Comparison of ENCODE assay signal across 25 mouse cellular contexts in the genomic region with DNA sequence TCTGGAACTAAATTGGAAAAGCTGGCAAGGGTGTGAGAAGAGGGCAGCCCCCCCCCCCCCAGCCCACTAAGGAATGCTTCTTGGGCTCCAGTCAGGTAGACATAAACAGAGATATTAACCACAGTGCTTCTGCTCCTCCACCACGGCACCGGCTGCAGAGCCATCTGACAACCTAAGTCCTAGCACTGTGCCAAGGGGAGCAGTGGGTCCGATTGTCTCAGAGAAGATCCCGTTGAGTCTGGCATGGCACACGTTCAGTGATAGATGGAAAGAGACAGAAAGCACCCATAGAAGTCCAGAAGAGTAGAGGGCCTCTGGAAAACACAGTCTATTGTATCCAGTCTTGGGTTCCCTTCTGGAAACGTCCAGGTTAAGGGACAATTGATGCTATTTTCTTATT.
"Had no signal": no experiment of that assay in that cellular context is flagged by ENCODE, and none has a peak within 500 bp of the region (broad histone marks: within the 10 kb centered on the region; RNA-seq: fewer than 3 reads in every experiment).

No protein-coding gene starts in this region.

- H3K27ac ChIP-seq: heart, embryonic 13.5 days; heart, embryonic 15.5 days; hindbrain, embryonic 13.5 days; hindbrain, embryonic 15.5 days; hindbrain, postnatal 0 days; kidney, embryonic 15.5 days; kidney, postnatal 0 days; limb, embryonic 13.5 days; limb, embryonic 15.5 days; liver, embryonic 12.5 days; liver, embryonic 14.5 days had no signal

- H3K9ac ChIP-seq: heart, embryonic 13.5 days; heart, embryonic 15.5 days; hindbrain, embryonic 13.5 days; hindbrain, embryonic 15.5 days; kidney, embryonic 15.5 days; limb, embryonic 13.5 days; limb, embryonic 15.5 days; liver, embryonic 12.5 days; liver, embryonic 14.5 days had no signal

- DNase-seq: gastrocnemius, postnatal 14 days; gastrocnemius, postnatal 36 days; heart, adult 18-20 months; heart, postnatal 14 days; heart, postnatal 36 days; kidney, adult 11 months; kidney, adult 2 months; kidney, adult 9 months; kidney, postnatal 14 days; kidney, postnatal 36 days; layer of hippocampus, adult 9-11 months; layer of hippocampus, postnatal 36 days had no signal

- H3K4me2 ChIP-seq: heart, embryonic 11.5 days; heart, embryonic 13.5 days; heart, embryonic 15.5 days; hindbrain, embryonic 13.5 days; hindbrain, embryonic 15.5 days; kidney, embryonic 15.5 days; limb, embryonic 13.5 days; limb, embryonic 15.5 days; liver, embryonic 12.5 days had no signal

- ATAC-seq: hindbrain, postnatal 0 days; intestine, embryonic 16.5 days; liver, embryonic 12.5 days had no signal

- H3K4me3 ChIP-seq: heart, embryonic 13.5 days; heart, embryonic 15.5 days; hindbrain, embryonic 13.5 days; hindbrain, embryonic 15.5 days; kidney, embryonic 15.5 days; limb, embryonic 13.5 days; limb, embryonic 15.5 days; liver, embryonic 12.5 days had no signal

- H3K36me3 ChIP-seq: heart, embryonic 13.5 days; heart, embryonic 15.5 days; hindbrain, embryonic 13.5 days; hindbrain, embryonic 15.5 days; kidney, embryonic 15.5 days; limb, embryonic 13.5 days; limb, embryonic 15.5 days; liver, embryonic 12.5 days had no signal

- H3K27me3 ChIP-seq: heart, embryonic 13.5 days; heart, embryonic 15.5 days; hindbrain, embryonic 13.5 days; hindbrain, embryonic 15.5 days; kidney, embryonic 15.5 days; limb, embryonic 13.5 days; limb, embryonic 15.5 days; liver, embryonic 12.5 days had no signal

- H3K4me1 ChIP-seq: heart, embryonic 15.5 days; hindbrain, embryonic 13.5 days; kidney, embryonic 15.5 days; liver, embryonic 12.5 days had no signal

- H3K9me3 ChIP-seq: heart, embryonic 13.5 days; heart, embryonic 15.5 days; hindbrain, embryonic 13.5 days; hindbrain, embryonic 15.5 days; kidney, embryonic 15.5 days; limb, embryonic 13.5 days; limb, embryonic 15.5 days; liver, embryonic 12.5 days had no signal
